Mouse (Mus musculus) spleen, postnatal 36 days (tissue): ENCODE measurements around the gene Napepld.
A peak's percentile ranks its signal among the peaks of the same experiment; 100 is the strongest.
"Not testable (repeated sequence)": the region's sequence is repeated elsewhere in the genome, so short reads cannot be mapped to it uniquely, and the experiment has no call there.

Experiments used
- DNase-seq, 2 experiments: peaks; one replicate each; pipeline ENCODE4 v3.0.0; 2022; ENCODE audit warnings: low spot score in 2 of 2, mixed read lengths in 1 of 2

Napepld gene

DNA sequence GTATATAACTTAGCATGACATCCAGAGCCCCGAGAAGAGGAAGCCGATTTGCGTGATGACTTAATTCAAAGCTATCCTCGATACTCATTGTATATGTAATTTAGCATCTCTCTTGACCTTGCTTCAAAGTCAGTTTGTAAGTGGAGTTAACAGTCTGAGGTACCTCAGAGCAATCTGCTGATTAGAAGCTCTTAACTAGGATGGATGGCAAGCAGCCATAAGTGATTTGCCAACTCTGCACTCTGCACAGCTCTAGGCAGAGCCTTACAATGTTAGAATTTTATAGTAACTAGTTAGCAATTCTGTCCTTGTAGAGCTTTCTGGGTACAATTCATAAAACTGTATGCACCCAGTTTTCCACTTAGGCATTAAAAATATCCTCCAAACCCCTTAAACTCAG, 5.3 kb upstream of the Napepld start:
- no peak for DNase-seq

- no peak for DNase-seq
These were observed 2.5 kb upstream of the Napepld start for GRCm38 (mm10) chr5:21703708-21704107.

DNA sequence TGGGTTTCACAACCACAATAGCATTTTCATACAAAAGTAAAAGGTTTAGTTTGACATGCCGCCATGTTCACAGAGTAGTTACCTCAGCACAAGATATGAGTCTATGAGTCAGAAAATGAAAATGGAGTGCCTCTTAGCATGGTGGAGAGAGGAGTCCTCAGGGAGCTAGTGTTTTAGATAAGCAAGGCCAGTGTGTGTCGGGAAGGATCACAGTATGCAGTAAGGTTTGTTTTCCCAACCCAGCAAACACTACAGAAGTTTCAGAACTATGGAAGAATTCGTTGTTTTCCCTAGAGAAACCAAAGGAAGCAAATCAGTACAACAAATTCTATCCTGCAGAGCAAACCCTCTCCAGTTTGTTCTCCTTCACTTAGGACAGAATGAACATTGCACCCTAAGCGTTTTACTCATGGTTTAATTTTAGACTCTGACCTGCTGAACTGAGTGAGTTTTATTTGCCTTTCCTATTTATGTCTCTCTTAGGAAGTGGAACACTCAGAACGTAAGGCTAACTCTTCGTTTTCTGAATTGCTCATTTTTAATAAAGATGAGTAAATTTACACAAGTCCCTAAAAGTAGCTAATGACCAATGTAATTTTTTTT, 1.8 kb upstream of the Napepld start:
- DNase-seq, result no peak

- DNase-seq, result no peak
These were observed 791 bp upstream of the Napepld start for GRCm38 (mm10) chr5:21702009-21702364.

- no peak for DNase-seq
These were observed 262 bp downstream of the Napepld start for GRCm38 (mm10) chr5:21700934-21701333.

GRCm38 (mm10) chr5:21700272-21700821, 849 bp downstream of the Napepld start:
- DNase-seq, result no peak

DNA sequence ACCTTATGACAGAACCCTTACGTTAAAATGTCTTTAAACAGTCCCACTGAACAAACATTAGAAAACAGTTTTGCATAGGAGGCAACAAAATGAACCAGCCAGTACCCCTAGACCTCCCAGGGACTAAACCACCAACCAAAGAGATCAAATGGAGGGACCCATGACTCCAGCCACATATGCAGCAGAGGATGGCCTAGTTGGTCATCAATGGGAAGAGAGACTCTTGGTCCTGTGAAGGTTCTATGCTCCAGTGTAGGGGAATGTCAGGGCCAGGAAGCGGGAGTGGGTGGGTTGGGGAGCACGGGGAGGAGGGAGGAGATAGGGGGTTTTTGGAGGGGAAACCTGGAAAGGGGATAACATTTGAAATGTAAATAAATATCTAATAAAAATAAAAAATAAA, 1.6 kb downstream of the Napepld start:
- DNase-seq, result not testable (repeated sequence)

GRCm38 (mm10) chr5:21694854-21695490, 6.2 kb downstream of the Napepld start:
- no peak for DNase-seq

- DNase-seq, result no peak
These were observed 7.8 kb downstream of the Napepld start for GRCm38 (mm10) chr5:21693372-21693870.

GRCm38 (mm10) chr5:21692230-21692629, 9.0 kb downstream of the Napepld start:
- DNase-seq, result no peak

GRCm38 (mm10) chr5:21687042-21687441, 14.2 kb downstream of the Napepld start:
- DNase-seq, result no peak

GRCm38 (mm10) chr5:21685001-21685400, 16.2 kb downstream of the Napepld start:
- no peak for DNase-seq

DNA sequence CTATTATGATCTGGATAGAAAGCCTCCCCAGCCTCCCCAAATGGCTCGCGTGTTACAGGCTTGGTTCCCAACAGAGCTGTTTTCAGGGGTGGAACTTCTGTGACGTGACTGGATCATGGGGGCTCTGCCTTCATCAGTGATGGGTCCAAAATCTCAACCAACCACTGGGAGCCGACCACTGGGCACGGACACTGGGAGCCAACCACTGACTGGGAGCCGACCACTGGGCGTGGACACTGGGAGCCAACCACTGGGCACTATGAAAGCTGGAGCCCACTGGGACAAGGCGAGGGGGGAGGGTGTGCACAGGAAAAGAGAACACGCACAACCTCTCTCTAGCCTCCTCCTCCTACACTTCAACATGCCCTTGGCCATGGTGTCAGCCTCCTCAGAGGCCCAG, 17.4 kb downstream of the Napepld start:
- no peak for DNase-seq

GRCm38 (mm10) chr5:21680940-21681339, 20.3 kb downstream of the Napepld start:
- DNase-seq, result no peak

GRCm38 (mm10) chr5:21680029-21680428, 21.2 kb downstream of the Napepld start:
- no peak for DNase-seq

DNA sequence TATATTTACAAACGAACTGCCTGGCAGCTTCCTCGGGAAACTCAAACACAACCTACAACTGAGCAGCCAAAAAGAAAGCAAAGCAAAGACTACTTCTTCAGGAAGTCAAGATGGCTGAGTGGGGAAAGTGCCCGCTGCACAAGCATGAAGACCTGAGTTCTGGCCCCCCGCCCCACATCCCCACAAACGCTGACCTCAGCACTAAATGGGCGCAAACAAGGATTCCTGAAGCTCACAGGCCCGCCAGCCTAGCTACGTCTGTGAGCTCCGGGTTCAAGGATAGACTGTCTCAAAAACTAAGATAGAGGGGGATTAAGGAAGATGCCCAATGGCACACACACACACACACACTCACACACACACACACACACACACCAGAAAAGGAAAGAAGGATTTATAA, 22.8 kb downstream of the Napepld start:
- DNase-seq, result no peak

GRCm38 (mm10) chr5:21677939-21678338, 23.3 kb downstream of the Napepld start:
- DNase-seq, result no peak

DNA sequence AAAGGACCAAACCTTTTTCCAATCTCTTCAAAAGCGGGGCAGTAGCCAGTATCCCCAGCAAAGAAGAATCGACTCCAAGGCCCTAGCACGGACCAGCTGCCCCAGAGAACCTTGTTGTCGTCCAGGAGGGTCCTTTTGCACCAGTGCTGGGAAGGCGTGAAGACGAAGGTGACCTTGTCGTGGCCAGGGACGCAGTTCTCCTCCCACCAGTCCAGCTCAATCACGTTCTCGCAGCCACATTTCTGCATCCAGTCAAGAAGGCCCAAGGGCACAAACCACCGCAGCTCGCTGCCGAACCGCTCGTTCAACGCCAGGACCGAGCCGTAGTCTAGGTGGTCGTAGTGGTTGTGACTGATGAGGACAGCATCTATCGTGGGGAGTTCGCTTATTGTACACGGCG, 25.7 kb downstream of the Napepld start:
- DNase-seq, result no peak

GRCm38 (mm10) chr5:21675019-21675418, 26.2 kb downstream of the Napepld start:
- no peak for DNase-seq

DNA sequence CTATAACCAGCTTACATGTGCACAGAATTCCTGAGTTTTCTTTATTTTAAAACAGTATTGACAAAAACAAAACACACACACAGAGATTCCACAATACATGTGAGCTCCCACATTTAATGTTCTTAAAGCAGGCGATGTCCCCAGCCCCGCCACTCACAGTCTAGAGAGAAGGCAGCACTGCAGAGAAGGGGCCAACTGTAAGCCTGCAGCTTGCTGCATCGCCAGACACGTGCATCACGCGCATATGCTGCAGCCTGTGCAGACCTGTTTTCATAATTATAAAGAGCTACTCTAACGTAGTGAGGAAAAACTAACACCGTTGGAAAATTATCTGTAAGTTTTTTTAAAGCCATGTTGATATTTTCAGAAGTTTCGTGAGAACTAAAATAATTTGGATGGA, 27.5 kb downstream of the Napepld start:
- DNase-seq, result no peak

- peak; percentile 21 to 46 for DNase-seq
These were observed 28.2 kb downstream of the Napepld start for GRCm38 (mm10) chr5:21672812-21673635.

DNA sequence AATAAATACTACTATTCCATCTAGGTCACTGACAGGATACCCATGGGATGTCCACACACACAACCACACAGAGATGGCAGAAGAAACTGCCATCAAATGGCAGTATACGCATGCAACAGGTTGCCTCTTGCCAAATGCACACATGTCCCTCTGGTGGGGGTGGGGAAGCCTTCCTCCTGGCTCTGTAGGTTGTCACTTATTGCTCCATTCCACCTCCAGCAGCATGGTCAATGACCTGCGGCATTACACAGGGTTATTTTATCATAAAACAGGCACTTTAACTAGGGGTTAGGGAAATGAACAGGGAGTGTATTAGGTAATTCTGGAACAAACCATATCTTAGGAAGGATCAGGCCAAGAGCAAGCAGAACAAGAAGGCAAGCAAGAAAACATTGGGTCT, 31.9 kb downstream of the Napepld start:
- DNase-seq, result no peak
